Mouse (Mus musculus) adrenal gland, postnatal 4 days (tissue): ENCODE measurements at regions not wholly inside any gene's neighbourhood (a gene's known extent, or its start where the extent isn't known, plus 50 kb on each side); places are given as distances from the start of the nearest gene placed in this dataset.

ENCODE experiments used
- DNase-seq, 2 experiments: peaks; one replicate each; pipeline ENCODE4 v3.0.0; 2021 to 2022; ENCODE audit warnings: low spot score in 2 of 2, mixed read lengths in 2 of 2

GRCm38 (mm10) chr2:75061456-75062188 lies 236.0 kb downstream of the Mtx2 start:
- no peak for DNase-seq

GRCm38 (mm10) chr2:75062189-75062510 lies 236.5 kb downstream of the Mtx2 start:
- DNase-seq, result no peak

GRCm38 (mm10) chr2:75064406-75065115 lies 239.0 kb downstream of the Mtx2 start:
- DNase-seq, result no peak

GRCm38 (mm10) chr2:75065304-75065703 lies 239.7 kb downstream of the Mtx2 start:
- no peak for DNase-seq

GRCm38 (mm10) chr2:75069321-75069720 lies 243.7 kb downstream of the Mtx2 start:
- no peak for DNase-seq

- DNase-seq, result no peak
These were observed 246.4 kb downstream of the Mtx2 start for GRCm38 (mm10) chr2:75072021-75072420.

- no peak for DNase-seq
These were observed 246.9 kb downstream of the Mtx2 start for GRCm38 (mm10) chr2:75072471-75072870.

GRCm38 (mm10) chr2:75073178-75073577 lies 247.6 kb downstream of the Mtx2 start:
- no peak for DNase-seq

GRCm38 (mm10) chr2:75087164-75087563 lies 261.6 kb downstream of the Mtx2 start:
- DNase-seq, result no peak

GRCm38 (mm10) chr2:75089186-75089585 lies 263.6 kb downstream of the Mtx2 start:
- no peak for DNase-seq

- no peak for DNase-seq
These were observed 264.0 kb downstream of the Mtx2 start for GRCm38 (mm10) chr2:75089616-75090015.

- DNase-seq, result no peak
These were observed 264.8 kb downstream of the Mtx2 start for GRCm38 (mm10) chr2:75090439-75090838.

GRCm38 (mm10) chr2:75101501-75101900 lies 275.9 kb downstream of the Mtx2 start:
- no peak for DNase-seq

GRCm38 (mm10) chr2:75112751-75113150 lies 287.1 kb downstream of the Mtx2 start:
- DNase-seq, result no peak

GRCm38 (mm10) chr2:75114375-75114774 lies 288.8 kb downstream of the Mtx2 start:
- DNase-seq, result no peak

GRCm38 (mm10) chr2:75118348-75118926 lies 292.8 kb downstream of the Mtx2 start:
- no peak for DNase-seq

- DNase-seq, result no peak
These were observed 294.0 kb downstream of the Mtx2 start for GRCm38 (mm10) chr2:75119599-75119998.

GRCm38 (mm10) chr2:75133298-75134080 lies 307.9 kb downstream of the Mtx2 start:
- no peak for DNase-seq

GRCm38 (mm10) chr2:75136618-75137017 lies 311.0 kb downstream of the Mtx2 start:
- no peak for DNase-seq

GRCm38 (mm10) chr2:75137133-75137982 lies 311.8 kb downstream of the Mtx2 start:
- no peak for DNase-seq
